Mouse (Mus musculus) ovary, postnatal 36 days (tissue): ENCODE measurements around the gene Zcchc24.

Source experiments
- DNase-seq: peaks from one replicate; pipeline ENCODE4 v3.0.0; 2022; ENCODE audit warnings: low spot score, mixed read lengths

Gene Zcchc24

DNA sequence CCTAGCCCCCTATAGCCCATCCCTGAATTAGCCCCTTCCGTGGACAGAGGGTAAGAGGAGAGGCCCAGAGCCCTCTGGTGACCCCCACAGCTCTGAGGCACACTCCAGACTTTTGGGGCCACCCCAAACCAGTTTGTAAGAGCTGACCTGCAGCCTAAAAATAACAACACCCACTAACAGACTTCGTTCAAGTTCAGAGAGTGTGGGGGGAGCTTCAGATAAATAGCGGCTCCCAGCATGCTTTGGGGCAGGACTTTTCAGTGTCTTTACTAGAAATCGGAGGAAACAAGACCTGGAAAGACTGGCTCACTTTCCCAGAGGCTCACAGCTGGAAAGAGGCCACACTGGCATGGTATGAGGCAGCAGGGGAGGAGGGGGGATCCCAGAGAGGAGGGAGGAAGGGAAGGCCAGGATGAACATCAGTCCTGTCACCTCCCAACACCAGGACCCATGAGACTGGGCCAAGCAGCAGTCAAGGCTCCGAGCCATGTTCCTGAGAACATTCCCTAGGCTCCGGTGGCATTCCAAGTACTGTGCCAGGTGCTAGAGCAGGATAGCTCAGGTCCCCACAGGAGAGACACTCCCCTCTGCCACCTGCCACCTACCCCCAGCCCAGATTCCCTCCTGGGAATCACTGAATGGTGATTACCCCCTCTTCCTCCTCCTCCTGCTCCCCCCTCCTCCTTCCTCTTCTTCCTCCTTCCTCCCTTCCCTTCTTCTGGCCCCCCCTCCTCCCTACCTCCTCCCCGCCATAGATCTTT lies 20.7 kb downstream of the Zcchc24 start:
- no peak for DNase-seq

GRCm38 (mm10) chr14:25746971-25747945 lies 21.6 kb downstream of the Zcchc24 start:
- DNase-seq = no peak

GRCm38 (mm10) chr14:25746371-25746770 lies 22.5 kb downstream of the Zcchc24 start:
- no peak for DNase-seq

GRCm38 (mm10) chr14:25745365-25746184 lies 23.3 kb downstream of the Zcchc24 start:
- no peak for DNase-seq

DNA sequence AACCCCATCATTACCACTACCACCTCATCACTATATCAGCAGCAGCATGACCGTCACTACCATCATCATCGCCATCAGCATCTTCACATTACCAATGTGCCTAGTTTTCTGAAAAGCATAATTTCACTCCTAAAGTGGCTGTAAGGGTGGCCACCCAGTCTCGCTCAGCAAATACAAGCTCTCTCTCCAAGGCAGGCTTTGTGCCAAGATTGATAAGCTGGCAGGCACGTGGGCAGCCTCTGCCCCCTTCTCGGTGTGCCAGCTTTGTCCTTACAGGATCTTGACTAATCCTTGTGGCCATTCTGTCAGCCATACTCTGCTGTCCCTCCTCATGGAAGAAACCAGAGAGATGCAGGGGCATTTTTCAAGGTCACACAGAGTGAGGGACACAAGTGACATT lies 25.9 kb downstream of the Zcchc24 start:
- no peak for DNase-seq

DNA sequence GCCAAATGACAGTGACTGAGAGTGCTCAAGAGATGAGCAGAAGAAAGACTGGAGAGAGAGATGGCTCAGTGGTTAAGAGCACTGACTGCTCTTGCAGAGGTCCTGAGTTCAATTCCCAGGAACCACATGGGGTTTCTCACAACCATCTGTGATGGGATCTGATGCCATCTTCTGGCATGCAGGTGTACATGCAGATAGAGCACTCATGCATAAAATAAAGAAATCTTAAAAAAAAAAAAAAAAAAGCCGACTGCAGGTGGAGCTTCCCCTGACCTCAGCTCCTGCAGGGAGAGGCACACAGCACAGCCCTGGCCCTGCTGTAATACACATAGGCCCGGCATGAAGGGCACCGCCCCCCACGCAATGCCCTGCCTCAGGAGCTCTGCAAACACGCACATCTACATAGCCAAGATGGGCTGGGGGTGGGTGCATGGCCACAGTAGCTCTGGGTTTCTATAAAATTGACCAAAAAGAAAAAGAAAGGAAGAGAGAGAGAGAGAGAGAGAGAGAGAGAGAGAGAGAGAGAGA lies 26.9 kb downstream of the Zcchc24 start:
- DNase-seq = no peak

DNA sequence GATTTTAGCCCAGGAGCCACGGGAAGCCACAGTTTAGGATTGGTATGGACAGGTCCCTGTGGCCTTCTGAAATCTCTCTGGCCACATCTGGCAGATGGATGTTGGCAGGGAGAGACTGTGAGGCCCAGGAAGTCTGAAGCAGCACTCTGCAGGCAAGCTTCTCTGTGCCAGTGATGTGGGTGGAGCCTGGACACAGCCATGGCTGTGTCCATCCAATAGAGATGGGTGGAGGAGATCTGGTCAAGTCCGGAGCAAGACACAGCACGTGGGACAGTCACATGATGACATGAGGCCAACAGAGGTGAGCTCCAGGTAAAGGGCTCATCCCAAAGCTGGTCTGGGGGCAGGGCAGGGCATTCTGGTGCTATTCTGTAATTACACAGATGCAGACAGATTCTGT lies 27.6 kb downstream of the Zcchc24 start:
- no peak for DNase-seq

GRCm38 (mm10) chr14:25739957-25740565 lies 28.8 kb downstream of the Zcchc24 start:
- DNase-seq = no peak

- no peak for DNase-seq
These were observed 30.2 kb downstream of the Zcchc24 start for GRCm38 (mm10) chr14:25738591-25739001.

- peak; percentile 58 for DNase-seq
These were observed 32.2 kb downstream of the Zcchc24 start for GRCm38 (mm10) chr14:25736589-25736988.

DNA sequence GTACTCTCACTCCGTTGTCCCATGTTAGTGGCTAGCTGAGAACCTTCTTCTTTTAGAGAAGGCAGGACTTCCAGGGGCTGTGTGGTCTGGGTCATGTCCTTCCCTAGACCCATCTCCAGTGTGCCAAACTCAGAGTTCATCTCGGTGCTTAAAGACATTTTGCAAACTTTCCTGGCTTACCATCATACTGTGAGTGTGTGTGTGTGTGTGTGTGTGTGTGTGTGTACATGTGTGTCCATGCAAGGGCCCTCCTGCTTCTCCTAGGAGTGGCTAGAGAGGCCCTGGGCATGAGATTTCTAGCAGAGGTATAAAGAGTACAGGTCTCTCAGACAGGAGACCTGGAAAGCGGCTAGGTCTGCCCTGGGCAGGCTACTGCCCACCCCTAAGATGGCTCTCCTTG lies 32.7 kb downstream of the Zcchc24 start:
- no peak for DNase-seq

GRCm38 (mm10) chr14:25734736-25735716 lies 33.8 kb downstream of the Zcchc24 start:
- DNase-seq = no peak

DNA sequence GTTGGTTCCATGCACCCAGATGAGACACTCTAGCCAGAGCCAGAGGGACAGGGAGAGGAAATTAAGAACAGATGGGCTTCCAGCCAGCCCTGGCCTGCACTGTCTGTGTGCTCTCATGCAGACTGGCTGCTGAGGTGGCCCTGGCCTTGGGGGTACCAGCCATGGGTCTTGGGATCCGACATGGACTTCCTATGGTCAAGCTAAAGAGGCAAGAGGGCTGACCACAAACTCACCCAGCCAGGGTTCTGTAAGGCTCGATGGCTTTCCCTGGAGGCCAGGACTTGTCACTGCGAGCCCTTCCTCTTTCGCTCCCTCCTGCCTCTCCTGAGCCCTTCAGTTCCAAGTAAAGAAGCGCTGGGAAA lies 41.7 kb downstream of the Zcchc24 start:
- no peak for DNase-seq

- DNase-seq = peak; percentile 52
These were observed 42.4 kb downstream of the Zcchc24 start for GRCm38 (mm10) chr14:25726226-25727148.

- no peak for DNase-seq
These were observed 43.1 kb downstream of the Zcchc24 start for GRCm38 (mm10) chr14:25725690-25726089.

DNA sequence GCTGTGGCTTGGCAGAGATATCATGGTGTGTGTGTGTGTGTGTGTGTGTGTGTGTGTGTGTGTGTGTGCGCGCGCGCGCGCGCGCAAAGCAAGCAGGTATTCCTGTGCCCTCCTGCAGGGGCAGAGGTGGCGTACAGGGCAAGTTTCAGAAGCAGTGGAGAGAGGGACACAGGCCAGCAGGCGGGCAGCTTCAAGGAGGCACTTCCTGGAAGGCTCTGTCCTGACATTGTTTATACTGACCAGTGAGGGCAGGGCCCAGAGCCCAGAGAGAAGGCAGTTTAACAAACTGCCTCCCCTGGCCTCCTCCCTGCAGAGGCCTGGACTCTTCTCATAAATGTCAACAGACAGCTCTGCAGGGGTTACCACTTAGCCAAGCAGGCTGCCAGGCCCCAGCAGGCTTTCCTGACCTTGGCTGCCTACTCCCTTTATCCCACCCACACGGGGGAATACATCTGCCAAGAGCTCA lies 43.8 kb downstream of the Zcchc24 start:
- peak; percentile 66 for DNase-seq

- DNase-seq = no peak
These were observed 47.7 kb downstream of the Zcchc24 start for GRCm38 (mm10) chr14:25720962-25721707.

DNA sequence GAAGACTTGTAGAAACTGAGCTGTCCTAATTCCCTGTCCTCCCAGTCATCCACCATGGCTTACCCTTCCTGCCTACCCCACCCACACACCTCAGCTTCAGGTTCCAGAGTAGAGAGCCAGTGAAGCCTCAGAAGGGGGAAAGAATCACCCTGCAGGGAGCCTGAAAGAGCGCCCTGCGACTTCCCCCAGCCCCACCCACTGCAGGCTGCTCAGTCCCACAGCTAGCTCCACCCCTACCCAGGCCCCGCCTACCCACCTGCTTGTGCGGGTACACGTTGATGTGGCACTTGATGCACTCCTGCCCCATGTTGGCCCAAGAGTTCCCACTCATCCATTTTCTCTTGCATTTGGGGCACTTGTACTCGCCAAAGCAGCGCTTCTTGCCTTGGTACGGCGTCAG lies 49.5 kb downstream of the Zcchc24 start:
- no peak for DNase-seq
